Mouse (Mus musculus) hindbrain, embryonic 11.5 days (tissue): ENCODE data around the gene Irgc1. TPM values are rescaled to one million over a fixed set of nuclear protein-coding genes. Genes with fewer than 3 reads are reported as not detected.

Source experiments
- ATAC-seq: fragments of 200-750 bp; cut with Nextera tagmentation; 2 replicates; pipeline ENCODE4 v1.8.0; 2017; ENCODE audit warnings: mild to moderate bottlenecking, moderate TSS enrichment, moderate library complexity; ENCODE audit not compliant: low FRiP score
- DNase-seq: peaks from one replicate; pipeline ENCODE4 v3.0.0-alpha.2; 2015; ENCODE audit warnings: low spot score
- H3K27ac ChIP-seq: fragments of 300-500 bp; sonication (generic); 2 replicates; pipeline ENCODE4 v1.5.1; 2014; ENCODE audit warnings: mild to moderate bottlenecking, low read depth, low read length
- H3K27me3 ChIP-seq: fragments of 300-500 bp; sonication (generic); 2 replicates; pipeline ENCODE4 v1.6.1; 2014; ENCODE audit warnings: mild to moderate bottlenecking, low read length, moderate library complexity, mixed read lengths; ENCODE audit not compliant: control insufficient read depth, insufficient read depth
- H3K36me3 ChIP-seq: fragments of 300-500 bp; sonication (generic); 2 replicates; pipeline ENCODE4 v1.6.1; 2014; ENCODE audit warnings: mild to moderate bottlenecking, low read length, moderate library complexity, mixed read lengths; ENCODE audit not compliant: control insufficient read depth, insufficient read depth
- H3K4me1 ChIP-seq: fragments of 300-500 bp; sonication (generic); replicated peaks from 2 replicates; pipeline ENCODE4 v1.6.1; 2014; ENCODE audit warnings: low read length, mixed read lengths; ENCODE audit not compliant: control insufficient read depth, insufficient read depth
- H3K4me2 ChIP-seq: fragments of 300-500 bp; sonication (generic); replicated peaks from 2 replicates; pipeline ENCODE4 v1.6.1; 2014; ENCODE audit warnings: mild to moderate bottlenecking, low read depth, low read length
- H3K4me3 ChIP-seq: fragments of 300-500 bp; sonication (generic); 2 replicates; pipeline ENCODE4 v1.5.1; 2014; ENCODE audit warnings: low read depth, low read length
- H3K9ac ChIP-seq: fragments of 300-500 bp; sonication (generic); 2 replicates; pipeline ENCODE4 v1.6.1; 2014; ENCODE audit warnings: low read depth, low read length
- H3K9me3 ChIP-seq: fragments of 300-500 bp; sonication (generic); 2 replicates; pipeline ENCODE4 v1.6.1; 2016; ENCODE audit warnings: low read length; ENCODE audit not compliant: control insufficient read depth
- WGBS: fragments of 180-500 bp; shearing (Covaris S2); extraction: QIAGEN DNeasy Blood & Tissue Kit; methylation state at CpG from one replicate; pipeline ENCODE4 v1.1.7; 2014; 5-methylcytosine and 5-hydroxymethylcytosine counted together
- polyA plus RNA-seq: library from polyadenylated mRNA; unstranded; fragments of >200 nt; fragmentation: Nextera tagmentation; extraction: Ambion mirVana; gene quantifications from 2 replicates; pipeline ENCODE4 v1.2.1, GENCODE M21; 2014

Irgc1 gene
- polyA plus RNA-seq, 1 experiment from 2014 or later, result not detected

DNA sequence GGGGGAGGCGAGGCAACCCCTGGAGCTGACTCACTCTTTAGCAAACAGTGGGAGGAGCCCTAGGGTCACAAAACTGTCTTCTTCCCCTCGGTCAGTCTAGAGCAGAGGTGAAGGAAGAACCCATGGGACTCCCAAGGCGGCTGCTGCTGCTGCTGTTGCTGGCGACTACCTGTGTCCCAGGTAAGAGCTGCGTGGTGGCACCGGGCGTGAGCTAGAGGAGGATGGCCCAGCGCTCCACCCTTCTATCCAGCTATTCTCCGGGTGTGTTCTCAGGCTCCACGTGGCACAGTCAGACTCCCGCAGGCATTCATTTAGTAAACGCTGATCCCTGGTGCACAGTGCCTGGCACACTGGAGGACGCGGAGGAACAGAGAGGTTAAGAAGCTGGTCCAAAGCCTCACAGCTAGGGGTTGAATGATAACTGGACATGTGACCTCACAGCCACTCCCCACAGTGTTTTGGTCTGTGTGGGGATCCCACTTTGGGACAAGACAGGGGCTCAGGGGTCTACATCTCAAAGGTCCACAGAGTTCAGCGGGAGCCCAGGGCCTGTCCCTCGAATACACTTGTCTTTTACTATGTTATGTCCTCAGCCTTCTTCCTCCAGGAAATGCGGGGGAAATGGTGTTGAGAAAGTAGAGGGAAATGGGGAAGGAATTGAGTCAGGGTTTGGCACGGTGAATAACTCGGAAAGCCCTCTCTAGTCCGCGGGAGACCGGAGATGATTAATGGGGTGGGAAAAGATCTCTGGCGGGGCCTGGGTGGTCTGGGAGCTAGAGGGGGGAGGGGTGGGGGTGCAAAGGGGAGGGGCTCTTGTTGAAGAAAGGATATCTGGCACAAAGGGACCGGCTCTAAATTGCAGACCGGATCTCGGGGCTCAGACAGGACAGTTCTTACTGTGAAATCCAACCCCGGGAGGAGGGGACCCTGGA is 10.6 kb upstream of the Irgc1 start, which contains the start of gene Plaur:
TSS of gene Plaur (plus strand) at position 97 of the 932 bp plus-strand sequence.
- Histone ChIP-seq H3K4me3 (no peak within 1 kb of the TSS), H3K4me2 (no peak within 1 kb of the TSS), H3K27me3 (no peaks in the 10 kb centered on the region), H3K4me1 (peaks cover 2% of the 10 kb centered on the region; the same call in 1 of the 2 replicates), H3K36me3 (no peaks in the 10 kb centered on the region), H3K9me3 (no peaks in the 10 kb centered on the region), H3K9ac (no peak within 1 kb of the TSS), H3K27ac (peak within 1 kb of the TSS; percentile 45; the same call in 1 of the 2 replicates)
- DNase-seq (peak; percentile 61), ATAC-seq (peak; percentile 61)
- WGBS, result 8% methylated on average over 27 of the region's 27 CpGs

DNA sequence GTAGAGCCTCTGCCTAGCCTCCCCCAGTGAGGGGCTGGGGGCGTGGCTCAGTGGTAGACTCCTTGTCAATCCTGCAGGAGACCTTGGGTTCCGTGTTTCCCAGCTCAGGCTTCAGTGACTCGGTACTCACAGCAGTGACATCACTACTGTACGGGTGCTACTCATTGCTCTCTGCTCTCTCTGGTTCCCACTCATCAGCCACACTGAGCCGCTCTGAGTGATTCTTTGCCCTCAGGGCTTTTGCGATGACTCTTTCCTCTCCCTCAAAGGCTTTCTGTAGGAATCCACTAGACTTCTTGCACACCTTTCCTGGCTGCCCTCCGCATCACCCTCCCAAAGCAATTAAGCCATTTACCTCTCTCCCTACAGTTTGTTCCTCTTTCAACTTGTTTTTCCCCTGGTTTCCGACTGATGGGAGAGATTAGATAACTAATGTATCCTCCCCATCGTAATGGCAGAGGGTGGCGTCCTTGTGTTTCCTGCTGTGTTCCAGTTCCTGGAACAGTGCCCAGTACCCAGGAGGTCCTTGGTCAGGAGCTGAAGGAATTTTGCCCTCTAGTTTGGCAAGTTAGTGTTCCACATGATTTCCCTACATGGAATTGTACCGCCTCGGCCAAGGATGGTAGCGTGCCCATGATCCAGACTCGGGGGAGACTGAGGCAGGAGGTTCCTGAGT is 9.4 kb upstream of the Irgc1 start:
- Histone ChIP-seq H3K9ac (no peak overlapping the region), H3K27ac (no peak overlapping the region), H3K27me3 (no peaks in the 10 kb centered on the region), H3K4me1 (peaks cover 2% of the 10 kb centered on the region; the same call in 1 of the 2 replicates), H3K4me2 (no peak overlapping the region), H3K36me3 (no peaks in the 10 kb centered on the region), H3K9me3 (no peaks in the 10 kb centered on the region), H3K4me3 (no peak overlapping the region)
- DNase-seq (no peak), ATAC-seq (no peak)
- WGBS, result 70% methylated on average over 14 of the region's 14 CpGs

DNA sequence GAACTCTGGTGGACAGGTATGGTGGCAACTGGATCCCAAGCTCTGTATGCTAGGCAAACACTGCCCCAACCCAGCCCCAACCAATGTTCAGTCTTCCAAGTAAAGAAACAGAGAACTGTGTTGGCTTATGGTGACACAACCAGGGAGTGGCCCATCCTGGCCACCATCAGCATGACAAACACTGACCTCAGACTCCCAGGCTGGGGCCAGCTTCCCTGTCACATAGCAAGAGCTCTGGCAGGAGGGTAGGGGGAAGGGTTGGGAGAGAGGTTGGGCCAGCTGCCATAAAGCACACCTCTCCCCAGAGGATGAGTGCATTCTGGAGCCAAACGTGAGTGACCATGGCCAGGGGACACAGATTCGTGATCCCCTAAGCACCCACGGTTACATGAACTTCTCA is 7.7 kb upstream of the Irgc1 start:
- no peak overlapping the region for H3K9ac ChIP-seq

DNA sequence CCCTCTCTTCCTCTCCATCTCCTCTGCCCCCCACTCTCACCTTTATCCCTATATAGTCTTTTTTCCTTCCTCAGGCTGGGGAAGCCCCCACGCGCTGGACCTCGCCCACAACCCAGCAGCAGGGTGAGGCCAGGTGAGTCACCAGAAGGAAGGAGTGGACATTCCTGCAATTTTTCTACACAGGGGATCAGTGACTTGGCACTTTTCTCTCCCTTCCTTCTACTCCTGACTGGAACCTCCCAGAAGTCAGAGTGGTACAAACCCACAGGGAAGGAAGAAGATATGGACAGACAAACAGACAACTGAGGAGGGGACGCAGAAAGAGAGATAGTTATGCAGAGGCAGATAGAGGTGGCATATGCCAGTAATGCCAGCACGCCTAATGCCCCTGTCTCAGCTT is 7.3 kb upstream of the Irgc1 start:
- no peak overlapping the region for H3K27ac ChIP-seq
- no peak overlapping the region for H3K4me3 ChIP-seq
- no peak overlapping the region for H3K4me2 ChIP-seq
- no peaks in the 10 kb centered on the region for H3K9me3 ChIP-seq
- peaks cover 2% of the 10 kb centered on the region; the same call in 1 of the 2 replicates for H3K4me1 ChIP-seq
- no peaks in the 10 kb centered on the region for H3K36me3 ChIP-seq
- DNase-seq, result no peak
- no peaks in the 10 kb centered on the region for H3K27me3 ChIP-seq
- H3K9ac ChIP-seq, result no peak overlapping the region
- WGBS, result 87% methylated on average over 5 of the region's 5 CpGs
- ATAC-seq, result no peak

More for the DNA sequence above, 7.7 kb upstream of the Irgc1 start:
- no peak for ATAC-seq
- Histone ChIP-seq H3K4me2 (no peak overlapping the region), H3K9me3 (no peaks in the 10 kb centered on the region), H3K4me3 (no peak overlapping the region), H3K27ac (no peak overlapping the region), H3K4me1 (peaks cover 2% of the 10 kb centered on the region; the same call in 1 of the 2 replicates), H3K36me3 (no peaks in the 10 kb centered on the region), H3K27me3 (no peaks in the 10 kb centered on the region)
- no peak for DNase-seq
- 64% methylated on average over 3 of the region's 3 CpGs for WGBS

DNA sequence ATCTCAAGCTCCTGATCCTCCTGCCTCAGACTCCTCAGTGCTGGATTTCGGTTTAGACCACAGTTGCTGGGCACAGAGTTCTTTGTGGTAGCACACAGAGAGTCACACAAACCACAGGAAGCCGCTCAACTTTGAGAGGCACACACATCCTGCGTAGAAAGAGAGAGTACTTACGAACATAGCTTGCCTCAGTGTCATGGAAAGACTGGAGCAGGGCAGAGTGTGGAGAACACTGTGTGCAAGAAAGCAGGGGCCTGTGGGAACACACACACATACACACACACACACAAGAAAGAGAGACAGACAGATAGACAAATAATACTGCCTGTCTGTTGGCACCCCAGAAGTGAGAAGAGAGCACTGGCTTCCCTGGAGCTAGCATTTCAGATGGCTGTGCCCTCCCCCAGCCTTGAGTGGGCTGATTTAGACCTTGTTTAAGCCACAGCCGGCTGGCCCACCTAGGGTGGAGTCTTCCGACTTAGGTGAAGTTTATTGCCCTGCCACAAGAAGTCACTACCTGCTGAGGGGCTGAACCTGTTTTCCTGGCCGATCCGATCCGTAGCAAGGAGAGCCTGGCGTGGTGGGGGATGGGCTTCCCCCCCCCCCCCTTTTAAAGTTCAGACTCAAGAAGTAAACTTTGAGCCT is 5.8 kb upstream of the Irgc1 start:
- Histone ChIP-seq H3K4me2 (no peak overlapping the region), H3K9me3 (no peaks in the 10 kb centered on the region), H3K4me3 (no peak overlapping the region), H3K36me3 (no peaks in the 10 kb centered on the region), H3K4me1 (no peaks in the 10 kb centered on the region; the same call in 1 of the 2 replicates), H3K27me3 (no peaks in the 10 kb centered on the region), H3K27ac (no peak overlapping the region), H3K9ac (no peak overlapping the region)
- DNase-seq, result no peak
- no peak for ATAC-seq
- WGBS, result 71% methylated on average over 10 of the region's 10 CpGs

DNA sequence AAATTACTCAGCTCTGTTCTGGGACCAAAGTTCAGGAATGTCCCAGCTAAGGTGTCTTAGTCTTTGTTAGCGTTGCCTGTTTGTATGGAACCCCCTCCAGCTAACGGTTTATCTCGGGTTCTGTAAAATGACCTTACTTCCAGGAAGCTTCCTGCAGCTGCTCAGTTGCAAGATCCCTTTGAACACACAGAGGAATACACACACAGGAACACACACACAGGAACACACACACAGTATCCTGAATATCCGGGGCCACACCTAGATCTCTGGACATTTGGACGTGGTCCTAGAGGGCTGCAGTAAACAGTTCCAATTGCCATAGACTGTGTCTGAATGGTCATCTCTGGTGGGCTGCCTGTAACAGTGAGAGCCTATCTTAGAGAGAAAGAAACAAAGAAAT is 3.6 kb upstream of the Irgc1 start:
- no peaks in the 10 kb centered on the region for H3K4me1 ChIP-seq
- no peak for DNase-seq
- WGBS, result 88% methylated on average over 5 of the region's 5 CpGs
- ATAC-seq, result no peak
- no peaks in the 10 kb centered on the region for H3K36me3 ChIP-seq
- no peaks in the 10 kb centered on the region for H3K9me3 ChIP-seq
- H3K4me2 ChIP-seq, result no peak overlapping the region
- H3K27ac ChIP-seq, result no peak overlapping the region
- no peak overlapping the region for H3K9ac ChIP-seq
- H3K27me3 ChIP-seq, result no peaks in the 10 kb centered on the region
- H3K4me3 ChIP-seq, result no peak overlapping the region

DNA sequence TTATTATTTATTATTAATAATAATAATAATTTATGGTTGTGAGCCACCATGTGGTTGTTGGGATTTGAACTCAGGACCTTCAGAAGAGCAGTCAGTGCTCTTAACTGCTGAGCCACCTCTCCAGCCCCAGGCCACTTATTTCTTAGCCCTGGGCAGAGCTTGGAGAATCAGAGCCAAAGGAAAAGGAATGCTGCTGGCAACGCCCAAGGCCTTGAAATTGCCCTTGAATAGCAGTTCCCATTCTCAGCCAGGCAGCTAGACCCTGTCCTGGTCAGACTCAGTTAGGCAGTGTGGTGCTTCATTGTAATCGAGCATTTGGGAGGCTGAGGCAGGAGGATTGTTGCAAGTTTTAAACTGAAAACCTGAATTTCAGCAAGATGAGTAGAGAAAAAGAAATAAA is 2.1 kb upstream of the Irgc1 start:
- DNase-seq, result no peak
- 75% methylated on average over 2 of the region's 2 CpGs for WGBS
- no peak for ATAC-seq
- H3K4me2 ChIP-seq, result no peak overlapping the region
- H3K36me3 ChIP-seq, result no peaks in the 10 kb centered on the region
- no peaks in the 10 kb centered on the region for H3K27me3 ChIP-seq
- H3K4me1 ChIP-seq, result no peaks in the 10 kb centered on the region
- H3K4me3 ChIP-seq, result no peak overlapping the region
- H3K9me3 ChIP-seq, result no peaks in the 10 kb centered on the region
- H3K27ac ChIP-seq, result no peak overlapping the region
- no peak overlapping the region for H3K9ac ChIP-seq

DNA sequence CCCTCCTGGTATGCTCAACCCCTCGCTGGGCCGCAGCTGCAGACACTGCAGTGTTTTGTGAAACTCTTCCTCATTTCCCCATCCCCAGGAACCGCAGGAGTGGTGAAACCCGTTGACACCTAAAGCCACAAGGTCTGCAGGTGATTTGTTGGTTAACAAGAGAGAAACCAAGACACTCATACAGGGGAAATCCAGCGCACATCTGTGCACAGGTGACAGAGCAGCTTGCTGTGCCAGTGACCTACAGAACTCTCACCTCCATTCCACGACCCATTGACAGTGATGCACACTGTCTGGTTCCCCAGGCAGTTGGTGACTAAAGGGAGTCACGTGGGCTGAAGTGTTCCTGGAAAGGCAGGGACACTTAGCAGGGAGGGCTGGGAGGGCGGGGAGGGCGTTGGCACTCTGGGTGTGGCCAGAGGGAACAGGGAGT is 1.5 kb downstream of the Irgc1 start:
- Histone ChIP-seq H3K36me3 (no peaks in the 10 kb centered on the region), H3K9me3 (no peaks in the 10 kb centered on the region), H3K4me3 (no peak overlapping the region), H3K4me1 (no peaks in the 10 kb centered on the region), H3K27ac (no peak overlapping the region), H3K4me2 (no peak overlapping the region), H3K9ac (no peak overlapping the region), H3K27me3 (no peaks in the 10 kb centered on the region)
- no peak for DNase-seq
- 66% methylated on average over 9 of the region's 9 CpGs for WGBS
- no peak for ATAC-seq
